Mouse (Mus musculus) thymus, adult 2 months (tissue): ENCODE data around the gene Cd99l2.

Source experiments
- CTCF ChIP-seq: fragments of 200-500 bp; IDR thresholded peaks from 2 replicates; pipeline ENCODE4 v1.5.1; 2012; ENCODE audit warnings: mild to moderate bottlenecking, control low read depth, low read length, moderate library complexity, borderline replicate concordance; ENCODE audit not compliant: control insufficient read depth, poor library complexity, insufficient read depth; ENCODE audit errors: extremely low read depth
- POLR2A ChIP-seq: fragments of 200-500 bp; IDR thresholded peaks from 2 replicates; pipeline ENCODE4 v1.6.1; 2012; ENCODE audit warnings: mild to moderate bottlenecking, low read length, control low read depth, moderate library complexity; ENCODE audit not compliant: control insufficient read depth, poor library complexity, insufficient read depth; ENCODE audit errors: extremely low read depth

- TF ChIP-seq POLR2A (no peak), CTCF (no peak)
These were observed 33.1 kb upstream of the Cd99l2 start for GRCm38 (mm10) chrX:71525593-71526299.
